Mouse (Mus musculus) liver, adult 2 months (tissue): ENCODE measurements at regions not wholly inside any gene's neighbourhood (a gene's known extent, or its start where the extent isn't known, plus 50 kb on each side); places are given as distances from the start of the nearest gene placed in this dataset.
A peak's percentile ranks its signal among the peaks of the same experiment; 100 is the strongest.

Experiments used
- DNase-seq: peaks from one replicate; pipeline ENCODE4 v3.0.0-alpha.2; 2011; ENCODE audit warnings: low read depth, low spot score; ENCODE audit errors: extremely low read depth
- H3K27ac ChIP-seq: fragments of 200-500 bp; replicated peaks from 2 replicates; pipeline ENCODE4 v1.5.1; 2012; ENCODE audit warnings: low read depth, mild to moderate bottlenecking, control low read depth, inconsistent platforms, low read length; ENCODE audit not compliant: insufficient read depth
- H3K27me3 ChIP-seq: fragments of 200-500 bp; 2 replicates; pipeline ENCODE4 v1.6.1; 2012; ENCODE audit warnings: mild to moderate bottlenecking, moderate library complexity, low read length, inconsistent platforms; ENCODE audit not compliant: control insufficient read depth, insufficient read depth
- H3K36me3 ChIP-seq: fragments of 200-500 bp; 2 replicates; pipeline ENCODE4 v1.6.1; 2012; ENCODE audit warnings: low read length, inconsistent platforms; ENCODE audit not compliant: control insufficient read depth, insufficient read depth
- H3K4me1 ChIP-seq: fragments of 200-500 bp; 2 replicates; pipeline ENCODE4 v1.6.1; 2011; ENCODE audit warnings: low read length; ENCODE audit not compliant: control insufficient read depth, insufficient read depth
- H3K4me3 ChIP-seq: fragments of 200-500 bp; 2 replicates; pipeline ENCODE4 v1.5.1; 2011; ENCODE audit warnings: low read depth, mild to moderate bottlenecking, control low read depth, low read length, moderate library complexity; ENCODE audit not compliant: insufficient read depth
- H3K79me2 ChIP-seq: fragments of 200-500 bp; 2 replicates; pipeline ENCODE4 v1.6.1; 2012; ENCODE audit warnings: inconsistent platforms, mild to moderate bottlenecking, low read length, moderate library complexity; ENCODE audit not compliant: control insufficient read depth, insufficient read depth
- H3K9ac ChIP-seq: fragments of 200-500 bp; 2 replicates; pipeline ENCODE4 v1.6.1; 2012; ENCODE audit warnings: low read depth, mild to moderate bottlenecking, control low read depth, inconsistent platforms, low read length
- CTCF ChIP-seq: fragments of 200-500 bp; IDR thresholded peaks from 2 replicates; pipeline ENCODE4 v1.5.1; 2011; ENCODE audit warnings: low read depth, low read length, control low read depth
- POLR2A ChIP-seq: fragments of 200-500 bp; IDR thresholded peaks from 2 replicates; pipeline ENCODE4 v1.6.1; 2011; ENCODE audit warnings: low read length, control low read depth; ENCODE audit not compliant: insufficient read depth; ENCODE audit errors: extremely low read depth
- WGBS: fragments of 180-500 bp; shearing (Covaris S2); methylation state at CpG from one replicate; pipeline ENCODE4 v1.1.7; 2018; 5-methylcytosine and 5-hydroxymethylcytosine counted together

DNA sequence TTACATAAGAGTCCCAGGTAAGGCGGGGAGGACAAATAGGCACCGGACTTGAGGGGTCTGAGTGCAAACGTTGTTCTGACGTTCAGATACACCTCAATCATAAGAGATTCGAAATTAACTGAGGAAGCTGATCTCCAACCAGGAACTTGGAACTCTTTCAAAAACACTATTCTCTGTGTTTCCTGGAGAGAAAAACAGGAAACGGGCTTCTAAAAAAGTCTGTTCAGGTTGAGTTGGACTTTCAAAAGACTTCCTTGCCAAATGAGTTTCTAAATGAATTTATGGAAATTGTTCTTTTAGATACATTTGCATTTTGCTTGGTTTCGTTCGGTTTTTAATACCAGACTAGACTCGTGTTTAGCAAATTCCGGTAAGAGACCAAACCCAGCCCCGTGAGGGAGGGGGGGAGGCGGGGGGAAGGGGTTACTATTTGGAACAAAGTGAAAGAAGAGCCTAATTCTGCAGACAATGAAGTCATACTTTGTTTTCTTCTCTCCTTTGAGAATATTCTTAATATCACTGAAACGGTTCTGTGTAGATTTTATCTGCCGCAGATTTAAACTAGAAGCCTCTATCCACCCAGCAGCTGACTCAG is 432.3 kb upstream of the Acvr2a start:
- Histone ChIP-seq H3K27ac (no peak overlapping the region), H3K27me3 (no peaks in the 10 kb centered on the region), H3K4me1 (no peaks in the 10 kb centered on the region), H3K4me3 (no peak overlapping the region), H3K79me2 (no peaks in the 10 kb centered on the region), H3K36me3 (no peaks in the 10 kb centered on the region), H3K9ac (no peak overlapping the region)
- 79% methylated on average over 14 of the region's 14 CpGs for WGBS
- no peak for DNase-seq
- no peak for TF ChIP-seq POLR2A
- TF ChIP-seq CTCF: no peak

DNA sequence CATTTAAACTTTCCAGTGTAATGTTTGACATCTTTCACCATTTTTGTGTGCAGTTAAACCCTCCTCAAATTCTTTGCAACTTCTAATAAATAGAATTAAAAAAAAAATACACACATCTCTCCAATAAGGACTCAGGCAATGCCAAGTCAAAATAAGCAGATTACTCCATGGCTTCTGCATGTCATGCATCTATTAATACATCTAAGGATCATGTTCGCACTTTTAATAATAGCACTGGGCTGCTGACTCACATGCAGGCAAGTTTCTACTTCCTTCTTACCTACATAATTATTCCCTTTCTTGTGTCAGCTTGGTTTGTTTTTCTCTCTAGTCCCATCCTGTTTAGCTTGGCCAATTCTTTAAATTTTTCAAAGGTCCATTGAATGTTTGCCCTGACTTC is 415.4 kb upstream of the Acvr2a start:
- no peak overlapping the region for H3K9ac ChIP-seq
- H3K4me1 ChIP-seq: peaks cover 4% of the 10 kb centered on the region; the same call in 1 of the 2 replicates
- WGBS: 85% methylated on average over 1 of the region's 1 CpGs
- H3K79me2 ChIP-seq: no peaks in the 10 kb centered on the region
- TF ChIP-seq CTCF (no peak), POLR2A (no peak)
- no peaks in the 10 kb centered on the region for H3K36me3 ChIP-seq
- H3K4me3 ChIP-seq: no peak overlapping the region
- no peak overlapping the region for H3K27ac ChIP-seq
- no peaks in the 10 kb centered on the region for H3K27me3 ChIP-seq
- no peak for DNase-seq

DNA sequence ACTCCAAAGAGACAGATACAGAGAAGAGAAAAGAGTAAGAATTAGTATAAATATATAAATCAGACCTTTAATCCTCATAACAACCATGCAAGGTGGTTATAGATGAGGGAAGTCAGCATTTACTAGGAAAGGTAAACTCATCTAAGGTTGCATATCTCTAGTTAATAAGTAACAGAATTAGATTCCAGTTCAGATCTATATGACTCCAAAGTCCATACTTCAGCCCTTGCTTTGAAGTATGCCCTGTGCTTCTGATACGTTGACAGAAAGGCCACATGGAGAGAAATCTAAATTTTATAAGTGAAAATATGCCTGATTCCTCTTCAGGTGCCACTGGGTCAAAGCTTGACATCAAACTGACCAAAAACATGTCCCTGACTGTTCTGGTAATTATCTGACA is 414.7 kb upstream of the Acvr2a start:
- H3K36me3 ChIP-seq: no peaks in the 10 kb centered on the region
- no peaks in the 10 kb centered on the region for H3K79me2 ChIP-seq
- H3K9ac ChIP-seq: no peak overlapping the region
- no peak overlapping the region for H3K4me3 ChIP-seq
- no peak overlapping the region for H3K27ac ChIP-seq
- 27% methylated on average over 1 of the region's 1 CpGs for WGBS
- TF ChIP-seq POLR2A (no peak), CTCF (no peak)
- peaks cover 4% of the 10 kb centered on the region; the same call in 1 of the 2 replicates for H3K4me1 ChIP-seq
- H3K27me3 ChIP-seq: no peaks in the 10 kb centered on the region
- peak; percentile 78 for DNase-seq

GRCm38 (mm10) chr2:48402813-48403212 is 411.1 kb upstream of the Acvr2a start:
- Histone ChIP-seq H3K27ac (no peak overlapping the region), H3K9ac (no peak overlapping the region), H3K4me1 (peaks cover 4% of the 10 kb centered on the region; the same call in 1 of the 2 replicates), H3K36me3 (no peaks in the 10 kb centered on the region), H3K27me3 (no peaks in the 10 kb centered on the region), H3K79me2 (no peaks in the 10 kb centered on the region), H3K4me3 (no peak overlapping the region)
- WGBS: 35% methylated on average over 2 of the region's 2 CpGs
- DNase-seq: no peak
- TF ChIP-seq CTCF (no peak), POLR2A (no peak)

DNA sequence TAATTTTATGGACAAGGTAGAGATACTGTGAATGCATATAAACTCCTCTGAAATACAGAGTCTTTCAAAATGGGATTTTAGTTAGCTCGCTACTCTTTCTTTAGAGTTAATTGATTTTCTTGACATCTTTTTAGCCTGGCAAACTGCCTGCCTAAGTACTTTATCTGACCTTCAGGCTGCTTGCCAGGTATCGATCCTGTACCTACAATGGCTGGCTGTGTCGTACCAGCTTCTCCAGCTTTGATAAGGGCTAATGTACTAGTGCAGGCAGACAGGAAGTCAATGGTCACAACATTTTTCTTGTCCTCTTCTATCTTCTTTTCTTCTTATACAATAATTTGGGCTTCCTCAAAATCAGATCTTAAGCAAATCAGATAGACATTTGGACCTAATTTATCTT is 409.4 kb upstream of the Acvr2a start:
- DNase-seq: peak; percentile 91
- no peak for TF ChIP-seq POLR2A
- TF ChIP-seq CTCF: no peak
- Histone ChIP-seq H3K36me3 (no peaks in the 10 kb centered on the region), H3K27me3 (no peaks in the 10 kb centered on the region), H3K9ac (no peak overlapping the region), H3K27ac (no peak overlapping the region), H3K4me3 (no peak overlapping the region), H3K4me1 (peaks cover 4% of the 10 kb centered on the region; the same call in 1 of the 2 replicates), H3K79me2 (no peaks in the 10 kb centered on the region)
- 24% methylated on average over 3 of the region's 3 CpGs for WGBS

GRCm38 (mm10) chr2:48407876-48408275 is 406.0 kb upstream of the Acvr2a start:
- H3K9ac ChIP-seq: no peak overlapping the region
- no peak for DNase-seq
- no peak for TF ChIP-seq CTCF
- TF ChIP-seq POLR2A: no peak
- WGBS: 55% methylated on average over 5 of the region's 5 CpGs
- H3K36me3 ChIP-seq: no peaks in the 10 kb centered on the region
- H3K27ac ChIP-seq: no peak overlapping the region
- no peak overlapping the region for H3K4me3 ChIP-seq
- peaks cover 2% of the 10 kb centered on the region; the same call in 1 of the 2 replicates for H3K4me1 ChIP-seq
- no peaks in the 10 kb centered on the region for H3K27me3 ChIP-seq
- H3K79me2 ChIP-seq: no peaks in the 10 kb centered on the region
